Mouse (Mus musculus) small intestine, adult 2 months (tissue): ENCODE data around the gene Ccdc63.
A peak's percentile ranks its signal among the peaks of the same experiment; 100 is the strongest.

Experiments
- CTCF ChIP-seq: fragments of 200-500 bp; IDR thresholded peaks from 2 replicates; pipeline ENCODE4 v1.5.1; 2012; ENCODE audit warnings: low read depth, mild to moderate bottlenecking, control low read depth, inconsistent platforms, low read length, moderate library complexity, mixed read lengths; ENCODE audit not compliant: insufficient replicate concordance, insufficient read length; ENCODE audit errors: extremely low read depth
- POLR2A ChIP-seq: fragments of 200-500 bp; IDR thresholded peaks from 2 replicates; pipeline ENCODE4 v1.6.1; 2012; ENCODE audit warnings: low read depth, mild to moderate bottlenecking, control low read depth, inconsistent platforms, low read length, moderate library complexity

DNA sequence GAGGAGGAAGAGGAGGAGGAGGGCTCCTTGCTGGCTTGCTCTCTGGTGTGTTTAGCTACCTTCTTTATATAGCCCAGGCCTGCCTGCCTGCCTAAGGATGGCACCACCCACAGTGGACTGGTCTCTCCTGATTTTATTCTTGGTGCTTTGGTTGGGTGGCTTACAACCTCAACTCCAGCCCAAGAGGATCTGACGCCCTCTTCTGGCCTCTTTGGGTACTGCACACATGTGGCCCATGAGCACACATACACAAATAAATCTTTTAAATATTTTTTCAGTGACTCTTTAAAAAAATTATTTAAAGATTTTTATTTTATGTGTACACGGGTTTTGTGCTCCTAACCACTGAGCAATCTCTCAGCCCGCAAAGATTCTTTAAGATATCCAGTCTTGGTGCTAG, 64.9 kb downstream of the Ccdc63 start:
- TF ChIP-seq CTCF: peak; percentile 36; the same call in 1 of the 2 replicates
- no peak for TF ChIP-seq POLR2A
